Mouse (Mus musculus) limb, embryonic 15.5 days (tissue): Measurements from ENCODE around the gene Thada. TPM values are rescaled to one million over a fixed set of nuclear protein-coding genes. Genes with fewer than 3 reads are reported as not detected.

Source experiments
- ATAC-seq: fragments of 200-750 bp; cut with Nextera tagmentation; 2 replicates; pipeline ENCODE4 v1.8.0; 2017; ENCODE audit warnings: low read depth, moderate TSS enrichment; ENCODE audit not compliant: insufficient number of reproducible peaks, low FRiP score, low TSS enrichment
- H3K27ac ChIP-seq: fragments of 300-500 bp; sonication (generic); 2 replicates; pipeline ENCODE4 v1.5.1; 2015; ENCODE audit warnings: moderate library complexity, mild to moderate bottlenecking, inconsistent platforms
- H3K27me3 ChIP-seq: fragments of 300-500 bp; sonication (generic); 2 replicates; pipeline ENCODE4 v1.6.1; 2015; ENCODE audit warnings: inconsistent platforms
- H3K36me3 ChIP-seq: fragments of 300-500 bp; sonication (generic); 2 replicates; pipeline ENCODE4 v1.6.1; 2015; ENCODE audit warnings: inconsistent platforms
- H3K4me1 ChIP-seq: fragments of 300-500 bp; sonication (generic); 2 replicates; pipeline ENCODE4 v1.6.1; 2015; ENCODE audit warnings: inconsistent platforms
- H3K4me2 ChIP-seq: fragments of 300-500 bp; sonication (generic); 2 replicates; pipeline ENCODE4 v1.6.1; 2015; ENCODE audit warnings: mild to moderate bottlenecking, inconsistent platforms
- H3K4me3 ChIP-seq: fragments of 300-500 bp; sonication (generic); 2 replicates; pipeline ENCODE4 v1.5.1; 2015; ENCODE audit warnings: mild to moderate bottlenecking, inconsistent platforms
- H3K9ac ChIP-seq: fragments of 300-500 bp; sonication (generic); 2 replicates; pipeline ENCODE4 v1.6.1; 2015; ENCODE audit warnings: inconsistent platforms
- H3K9me3 ChIP-seq: fragments of 300-500 bp; sonication (generic); 2 replicates; pipeline ENCODE4 v1.6.1; 2016; ENCODE audit warnings: inconsistent platforms
- WGBS: fragments of 180-500 bp; shearing (Covaris S2); methylation state at CpG from one replicate; pipeline ENCODE4 v1.1.7; 2015; 5-methylcytosine and 5-hydroxymethylcytosine counted together
- polyA plus RNA-seq: library from polyadenylated mRNA; unstranded; fragments of >200 nt; fragmentation: Nextera tagmentation; extraction: Ambion mirVana; gene quantifications from 2 replicates; pipeline ENCODE4 v1.2.1, GENCODE M21; 2015

Gene Thada
- polyA plus RNA-seq, 1 experiment from 2014 or later, result 7.2 TPM

GRCm38 (mm10) chr17:84274163-84274562 is 191.8 kb downstream of the Thada start:
- no peak overlapping the region for H3K9ac ChIP-seq
- no peak for ATAC-seq
- no peaks in the 10 kb centered on the region for H3K27me3 ChIP-seq
- H3K36me3 ChIP-seq, result no peaks in the 10 kb centered on the region
- no peaks in the 10 kb centered on the region for H3K9me3 ChIP-seq
- no peak overlapping the region for H3K4me3 ChIP-seq
- peaks cover 54% of the 10 kb centered on the region for H3K4me1 ChIP-seq
- peak overlapping the region; percentile 82 for H3K27ac ChIP-seq
- no peak overlapping the region for H3K4me2 ChIP-seq
- 27% methylated on average over 6 of the region's 6 CpGs for WGBS

- Histone ChIP-seq H3K9me3 (no peaks in the 10 kb centered on the region), H3K27ac (peak overlapping the region; percentile 82), H3K4me3 (no peak overlapping the region), H3K9ac (no peak overlapping the region), H3K4me1 (peaks cover 46% of the 10 kb centered on the region), H3K36me3 (no peaks in the 10 kb centered on the region), H3K27me3 (no peaks in the 10 kb centered on the region), H3K4me2 (no peak overlapping the region)
- 38% methylated on average over 5 of the region's 5 CpGs for WGBS
- no peak for ATAC-seq
These were observed 193.3 kb downstream of the Thada start for GRCm38 (mm10) chr17:84272557-84273261.

- no peak for ATAC-seq
- no peak overlapping the region for H3K27ac ChIP-seq
- 77% methylated on average over 6 of the region's 6 CpGs for WGBS
- peaks cover 52% of the 10 kb centered on the region for H3K4me1 ChIP-seq
- H3K4me3 ChIP-seq, result no peak overlapping the region
- no peaks in the 10 kb centered on the region for H3K27me3 ChIP-seq
- no peaks in the 10 kb centered on the region for H3K9me3 ChIP-seq
- no peak overlapping the region for H3K4me2 ChIP-seq
- H3K36me3 ChIP-seq, result no peaks in the 10 kb centered on the region
- H3K9ac ChIP-seq, result no peak overlapping the region
These were observed 194.3 kb downstream of the Thada start for GRCm38 (mm10) chr17:84271566-84272202.

GRCm38 (mm10) chr17:84269722-84270121 is 196.3 kb downstream of the Thada start:
- Histone ChIP-seq H3K36me3 (no peaks in the 10 kb centered on the region), H3K9me3 (no peaks in the 10 kb centered on the region), H3K4me3 (no peak overlapping the region), H3K4me1 (peaks cover 64% of the 10 kb centered on the region), H3K9ac (no peak overlapping the region), H3K27me3 (no peaks in the 10 kb centered on the region), H3K4me2 (no peak overlapping the region), H3K27ac (no peak overlapping the region)
- WGBS, result 77% methylated on average over 5 of the region's 5 CpGs
- no peak for ATAC-seq

GRCm38 (mm10) chr17:84268450-84268849 is 197.6 kb downstream of the Thada start:
- Histone ChIP-seq H3K36me3 (no peaks in the 10 kb centered on the region), H3K27ac (peak overlapping the region; percentile 74), H3K9ac (no peak overlapping the region), H3K4me3 (no peak overlapping the region), H3K4me1 (peaks cover 60% of the 10 kb centered on the region), H3K9me3 (no peaks in the 10 kb centered on the region), H3K27me3 (no peaks in the 10 kb centered on the region), H3K4me2 (no peak overlapping the region)
- 63% methylated on average over 3 of the region's 3 CpGs for WGBS
- no peak for ATAC-seq

GRCm38 (mm10) chr17:84267456-84268074 is 198.4 kb downstream of the Thada start:
- no peaks in the 10 kb centered on the region for H3K9me3 ChIP-seq
- H3K27me3 ChIP-seq, result no peaks in the 10 kb centered on the region
- ATAC-seq, result no peak
- no peak overlapping the region for H3K4me3 ChIP-seq
- H3K4me2 ChIP-seq, result no peak overlapping the region
- no peak overlapping the region for H3K9ac ChIP-seq
- H3K27ac ChIP-seq, result peak overlapping the region; percentile 9; the same call in 1 of the 2 replicates
- 84% methylated on average over 6 of the region's 6 CpGs for WGBS
- H3K36me3 ChIP-seq, result no peaks in the 10 kb centered on the region
- H3K4me1 ChIP-seq, result peaks cover 51% of the 10 kb centered on the region

GRCm38 (mm10) chr17:84266161-84266948 is 199.7 kb downstream of the Thada start:
- no peaks in the 10 kb centered on the region for H3K36me3 ChIP-seq
- H3K27me3 ChIP-seq, result no peaks in the 10 kb centered on the region
- no peak overlapping the region for H3K9ac ChIP-seq
- H3K4me1 ChIP-seq, result peaks cover 44% of the 10 kb centered on the region
- no peak for ATAC-seq
- H3K4me2 ChIP-seq, result no peak overlapping the region
- WGBS, result 74% methylated on average over 3 of the region's 3 CpGs
- peak overlapping the region; percentile 14 for H3K27ac ChIP-seq
- no peaks in the 10 kb centered on the region for H3K9me3 ChIP-seq
- H3K4me3 ChIP-seq, result no peak overlapping the region

- peak overlapping the region; percentile 14 for H3K27ac ChIP-seq
- ATAC-seq, result no peak
These were observed 200.4 kb downstream of the Thada start for GRCm38 (mm10) chr17:84265480-84266130.

GRCm38 (mm10) chr17:84264305-84264704 is 201.7 kb downstream of the Thada start:
- H3K27me3 ChIP-seq, result no peaks in the 10 kb centered on the region
- no peaks in the 10 kb centered on the region for H3K36me3 ChIP-seq
- no peak overlapping the region for H3K4me2 ChIP-seq
- peaks cover 49% of the 10 kb centered on the region for H3K4me1 ChIP-seq
- 61% methylated on average over 6 of the region's 6 CpGs for WGBS
- no peaks in the 10 kb centered on the region for H3K9me3 ChIP-seq
- peak overlapping the region; percentile 22 for H3K27ac ChIP-seq
- no peak for ATAC-seq
- no peak overlapping the region for H3K9ac ChIP-seq
- H3K4me3 ChIP-seq, result no peak overlapping the region

More at GRCm38 (mm10) chr17:84265480-84266130, 200.4 kb downstream of the Thada start:
- no peak overlapping the region for H3K4me3 ChIP-seq
- H3K36me3 ChIP-seq, result no peaks in the 10 kb centered on the region
- WGBS, result 64% methylated on average over 5 of the region's 5 CpGs
- no peak overlapping the region for H3K9ac ChIP-seq
- H3K4me2 ChIP-seq, result no peak overlapping the region
- H3K9me3 ChIP-seq, result no peaks in the 10 kb centered on the region
- H3K27me3 ChIP-seq, result no peaks in the 10 kb centered on the region
- H3K4me1 ChIP-seq, result peaks cover 43% of the 10 kb centered on the region

- 69% methylated on average over 5 of the region's 5 CpGs for WGBS
- H3K27ac ChIP-seq, result no peak overlapping the region
- H3K36me3 ChIP-seq, result no peaks in the 10 kb centered on the region
- H3K4me1 ChIP-seq, result peaks cover 56% of the 10 kb centered on the region
- no peaks in the 10 kb centered on the region for H3K9me3 ChIP-seq
- H3K4me2 ChIP-seq, result no peak overlapping the region
- H3K9ac ChIP-seq, result no peak overlapping the region
- no peak for ATAC-seq
- no peaks in the 10 kb centered on the region for H3K27me3 ChIP-seq
- no peak overlapping the region for H3K4me3 ChIP-seq
These were observed 202.4 kb downstream of the Thada start for GRCm38 (mm10) chr17:84263591-84263990.

GRCm38 (mm10) chr17:84262325-84262979 is 203.6 kb downstream of the Thada start:
- ATAC-seq, result no peak
- Histone ChIP-seq H3K4me2 (no peak overlapping the region), H3K9me3 (no peaks in the 10 kb centered on the region), H3K4me1 (peaks cover 63% of the 10 kb centered on the region), H3K4me3 (no peak overlapping the region), H3K36me3 (no peaks in the 10 kb centered on the region), H3K27ac (no peak overlapping the region), H3K9ac (no peak overlapping the region), H3K27me3 (no peaks in the 10 kb centered on the region)
- 92% methylated on average over 9 of the region's 9 CpGs for WGBS
